ENCODE assay signal across 9 mouse cellular contexts in the genomic region with DNA sequence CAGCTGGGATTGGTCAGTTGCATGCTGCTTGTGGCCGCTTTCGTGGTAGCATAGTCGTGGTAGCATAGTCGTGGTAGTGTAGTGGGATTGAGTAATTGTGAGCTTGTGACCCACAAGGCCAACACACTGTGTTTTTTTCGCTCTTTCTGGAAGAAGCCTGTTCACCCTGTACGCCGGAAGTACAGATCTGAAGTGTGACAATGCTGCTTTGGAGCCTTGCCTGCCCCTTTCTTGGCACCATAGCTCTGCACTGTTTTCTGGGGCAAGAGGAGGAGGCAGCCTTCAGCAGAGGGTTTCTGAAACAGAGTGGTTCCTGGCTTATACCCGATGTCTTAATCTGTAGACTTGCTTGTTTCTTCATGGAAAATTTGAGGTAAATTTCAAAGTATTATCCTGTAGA. TPM values are rescaled to one million over a fixed set of nuclear protein-coding genes. Genes with fewer than 3 reads are reported as not detected.
DNase-seq lines count a peak whose midpoint lies in the region; ATAC-seq and TF ChIP-seq lines count a peak whose summit lies in the region.
"Had no signal": no experiment of that assay in that cellular context is flagged by ENCODE, and none has a peak within 500 bp of the region (broad histone marks: within the 10 kb centered on the region; RNA-seq: fewer than 3 reads in every experiment).

No protein-coding gene starts in this region.

- H3K27me3 ChIP-seq in forebrain, embryonic 13.5 days, result no peaks in the 10 kb centered on the region
- H3K27me3 ChIP-seq in forebrain, embryonic 15.5 days, result no peaks in the 10 kb centered on the region
- no peaks in the 10 kb centered on the region for H3K27me3 ChIP-seq in lung, embryonic 14.5 days (ENCODE audit: insufficient read depth, low read length)

- no peak for ATAC-seq in forebrain, embryonic 13.5 days
- no peak for ATAC-seq in forebrain, embryonic 15.5 days (replicated peaks)
- no peak for ATAC-seq in lung, embryonic 14.5 days (ENCODE audit: insufficient read depth)

- H3K36me3 ChIP-seq in forebrain, embryonic 13.5 days (ENCODE audit: poor library complexity, severe bottlenecking), result no peaks in the 10 kb centered on the region
- H3K36me3 ChIP-seq in forebrain, embryonic 15.5 days, result no peaks in the 10 kb centered on the region
- H3K36me3 ChIP-seq in lung, embryonic 14.5 days (ENCODE audit: insufficient read depth), result no peaks in the 10 kb centered on the region

- WGBS in forebrain, embryonic 13.5 days, result 88% methylated on average over 8 of the region's 8 CpGs
- WGBS in forebrain, embryonic 15.5 days, result 86% methylated on average over 8 of the region's 8 CpGs
- WGBS in lung, embryonic 14.5 days, result 71% methylated on average over 8 of the region's 8 CpGs

- peak; percentile 31 for DNase-seq in ovary, postnatal 36 days (ENCODE audit: low spot score)
- no peak for DNase-seq in ovary, postnatal 10 days (ENCODE audit: low spot score)
- peak; percentile 46 for DNase-seq in lung, embryonic 14.5 days
- peak; percentile 64 for DNase-seq in thymus, postnatal 4 days
- DNase-seq in right cerebral cortex, postnatal 10 days (ENCODE audit: low spot score in 2 of 2), result no peak
- no peak for DNase-seq in testis, postnatal 14 days (ENCODE audit: low spot score)

- H3K9me3 ChIP-seq in forebrain, embryonic 13.5 days (replicated peaks), result no peaks in the 10 kb centered on the region
- H3K9me3 ChIP-seq in forebrain, embryonic 15.5 days, result no peaks in the 10 kb centered on the region
- no peaks in the 10 kb centered on the region for H3K9me3 ChIP-seq in lung, embryonic 14.5 days (ENCODE audit: low read depth, low read length)

- no peak overlapping the region for H3K4me2 ChIP-seq in forebrain, embryonic 13.5 days
- H3K4me2 ChIP-seq in forebrain, embryonic 15.5 days (replicated peaks), result no peak overlapping the region
- no peak overlapping the region for H3K4me2 ChIP-seq in lung, embryonic 14.5 days

- TF ChIP-seq CTCF in lung, embryonic 14.5 days (IDR thresholded peaks at IDR 0.05; ENCODE audit: low read depth), result no peak

- peaks cover 33% of the 10 kb centered on the region for H3K4me1 ChIP-seq in forebrain, embryonic 13.5 days
- H3K4me1 ChIP-seq in forebrain, embryonic 15.5 days, result peaks cover 52% of the 10 kb centered on the region
- H3K4me1 ChIP-seq in lung, embryonic 14.5 days (ENCODE audit: insufficient read depth), result peaks cover 18% of the 10 kb centered on the region; the same call in 1 of the 2 replicates

- peak overlapping the region; percentile 10; the same call in 1 of the 2 replicates for H3K27ac ChIP-seq in forebrain, embryonic 13.5 days
- H3K27ac ChIP-seq in forebrain, embryonic 15.5 days (replicated peaks), result no peak overlapping the region
- no peak overlapping the region; the same call in 1 of the 2 replicates for H3K27ac ChIP-seq in lung, embryonic 14.5 days (ENCODE audit: low read depth)

- H3K9ac ChIP-seq in forebrain, embryonic 13.5 days, result no peak overlapping the region
- H3K9ac ChIP-seq in forebrain, embryonic 15.5 days (replicated peaks), result no peak overlapping the region
- no peak overlapping the region for H3K9ac ChIP-seq in lung, embryonic 14.5 days

- H3K4me3 ChIP-seq in forebrain, embryonic 13.5 days, result no peak overlapping the region
- no peak overlapping the region for H3K4me3 ChIP-seq in forebrain, embryonic 15.5 days
- no peak overlapping the region for H3K4me3 ChIP-seq in lung, embryonic 14.5 days (ENCODE audit: low read depth, low read length)
- H3K4me3 ChIP-seq: myocyte had no signal

RNA-seq across cellular contexts. Expression of a gene that starts 23.3 kb away (rescaled TPM):
- polyA plus RNA-seq in forebrain, embryonic 13.5 days (2015; fragmentation: Nextera tagmentation; extraction: Ambion mirVana), result 34.9 and 36.3 TPM in 2 replicates
- 53.3 and 60.2 TPM in 2 replicates for polyA plus RNA-seq in forebrain, embryonic 15.5 days (2015; fragmentation: Nextera tagmentation; extraction: Ambion mirVana)
- polyA plus RNA-seq in lung, embryonic 14.5 days (2014; fragmentation: Nextera tagmentation; extraction: Ambion mirVana), result 52.4 and 59.1 TPM in 2 replicates

Comparison
In these comparisons a context has a peak if more than half of its experiments do, and no peak if none do; other contexts are left out.
1. DNase-seq: peak in ovary, postnatal 36 days (single experiment), lung, embryonic 14.5 days (single experiment) and thymus, postnatal 4 days (single experiment); none in ovary, postnatal 10 days (single experiment), right cerebral cortex, postnatal 10 days (0 of 2) and testis, postnatal 14 days (single experiment).